Mouse (Mus musculus): Measurements from ENCODE around the gene Narf.

Gene Narf

DNA sequence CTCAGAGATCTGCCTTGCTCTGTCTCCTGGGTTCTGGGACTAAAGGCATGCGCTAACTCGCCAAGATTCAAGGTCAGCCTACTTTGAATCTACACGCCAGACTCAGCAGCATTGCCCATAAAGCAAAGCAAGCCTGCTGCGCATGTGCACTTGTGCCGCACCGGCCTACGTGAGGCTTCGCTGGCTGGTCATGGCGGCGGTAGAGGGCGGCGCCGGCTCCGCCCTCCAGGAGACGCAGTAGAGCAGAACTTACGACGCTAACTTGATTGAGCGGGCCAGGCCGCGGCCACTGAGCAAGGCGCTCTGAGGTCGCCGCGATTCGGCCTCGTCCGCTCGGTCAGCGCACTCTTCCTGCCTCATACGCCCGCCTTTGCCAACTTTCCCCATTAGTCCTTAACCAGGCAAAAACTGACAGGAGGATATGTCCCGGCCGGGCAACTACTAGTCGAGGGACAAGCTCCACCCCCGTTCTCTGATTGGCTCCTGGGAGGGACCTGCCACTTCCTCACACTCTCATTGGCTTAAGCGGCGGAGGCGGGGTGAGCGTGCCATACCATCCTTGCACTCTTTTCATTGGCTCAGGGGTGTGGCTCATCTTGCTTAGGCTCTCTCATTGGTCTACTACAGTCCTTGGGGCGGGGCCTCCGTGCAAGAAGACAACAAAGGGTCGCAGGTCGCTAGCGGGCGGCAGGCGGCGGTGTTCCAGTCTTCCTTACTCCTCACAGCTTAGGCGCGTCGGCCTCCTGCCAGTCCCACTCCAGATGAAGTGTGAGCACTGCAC, at the start of gene Narf:
TSS of gene Narf (plus strand) at position 690 of the 781 bp plus-strand sequence.
- peak; percentile 100 for DNase-seq (ENCODE audit: low read depth)

DNA sequence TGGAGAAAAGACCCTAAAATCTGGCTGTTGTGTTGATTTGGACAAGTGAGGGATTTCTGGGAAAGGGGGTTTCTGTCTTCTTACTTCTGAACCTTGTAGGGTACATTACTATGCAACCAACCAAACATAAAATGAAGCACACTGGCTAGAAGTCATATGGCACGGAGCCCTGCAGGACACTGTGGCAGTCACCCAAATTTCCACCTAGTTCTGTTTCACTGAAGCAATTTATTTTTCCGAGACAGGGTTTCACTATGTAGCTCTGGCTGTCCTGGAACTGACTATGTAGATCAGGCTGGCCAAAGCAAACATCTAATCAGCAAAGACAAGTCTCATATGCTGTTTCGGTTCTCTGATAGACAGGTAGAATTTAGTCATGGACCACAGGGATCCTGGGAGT, 47.4 kb upstream of the Narf start:
- no peak for DNase-seq (ENCODE audit: low read depth)

- DNase-seq (ENCODE audit: low read depth) = no peak
Observed at GRCm38 (mm10) chr11:121192742-121193141, 44.3 kb upstream of the Narf start.

DNA sequence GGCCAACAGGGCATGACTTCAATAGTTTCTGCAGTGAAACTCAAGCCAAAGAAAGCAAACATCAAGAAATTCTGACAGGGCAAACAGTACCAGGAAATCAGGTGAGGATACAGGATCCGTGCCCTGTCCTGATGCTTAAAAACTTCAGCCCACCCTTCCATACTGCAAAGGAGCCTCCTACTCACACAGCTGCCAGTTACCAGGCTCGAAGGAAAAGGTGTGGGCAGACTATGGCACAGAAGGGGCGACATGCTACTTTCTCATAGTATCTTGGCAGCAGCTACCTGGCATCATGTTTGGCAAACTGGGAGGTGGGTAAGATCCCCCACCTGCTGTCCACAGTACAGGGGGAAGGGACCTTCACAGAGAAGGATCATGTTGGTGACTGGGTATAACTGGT, 43.6 kb upstream of the Narf start:
- no peak for DNase-seq (ENCODE audit: low read depth)

- DNase-seq (ENCODE audit: low read depth) = no peak
Observed at GRCm38 (mm10) chr11:121198622-121199021, 38.4 kb upstream of the Narf start.

- no peak for DNase-seq (ENCODE audit: low read depth)
Observed at GRCm38 (mm10) chr11:121199851-121200250, 37.2 kb upstream of the Narf start.

DNA sequence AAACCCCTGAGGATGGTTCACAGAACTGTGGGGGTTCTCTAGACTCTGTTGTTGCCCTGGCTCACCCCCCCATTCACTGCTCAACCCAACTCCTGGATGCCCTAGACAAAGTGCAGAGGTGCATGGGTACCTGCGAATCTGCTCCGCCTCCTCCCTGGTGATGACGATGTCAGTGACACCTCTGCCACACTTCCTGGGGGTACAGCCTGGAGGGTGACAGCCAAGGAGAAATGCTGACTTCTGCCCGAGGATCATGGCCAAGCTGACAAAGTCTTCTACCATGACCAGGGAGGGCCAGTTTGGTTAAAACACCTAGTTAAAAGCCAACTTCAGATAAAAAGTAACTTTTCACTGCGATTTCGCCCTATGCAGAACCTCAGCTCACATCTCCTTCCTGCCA, 36.3 kb upstream of the Narf start:
- DNase-seq (ENCODE audit: low read depth) = no peak

- peak; percentile 16 for DNase-seq (ENCODE audit: low read depth)
Observed at GRCm38 (mm10) chr11:121201436-121202198, 35.4 kb upstream of the Narf start.

DNA sequence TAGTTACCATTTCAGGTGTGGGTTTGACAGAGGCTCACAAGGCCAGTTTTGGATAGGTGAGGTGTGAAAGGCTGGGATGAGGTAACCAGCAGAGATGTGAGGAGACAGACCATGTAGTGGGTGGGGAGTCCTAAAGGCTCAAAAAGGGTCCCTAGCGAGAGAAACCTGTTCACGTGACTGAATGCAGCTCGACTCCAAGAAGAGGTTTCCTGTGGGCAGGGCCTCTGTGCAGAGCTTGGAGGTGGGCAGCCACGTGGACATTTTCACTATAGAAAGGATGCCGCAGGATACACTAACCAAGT, 33.2 kb upstream of the Narf start:
- no peak for DNase-seq (ENCODE audit: low read depth)

- DNase-seq (ENCODE audit: low read depth) = peak; percentile 96
Observed at GRCm38 (mm10) chr11:121204161-121205006, 32.7 kb upstream of the Narf start, which contains the start of the genes Hexdc and Ogfod3. TSS of gene Hexdc (plus strand) at chr11:121204433. TSS of gene Ogfod3 (minus strand) at chr11:121204711.

DNA sequence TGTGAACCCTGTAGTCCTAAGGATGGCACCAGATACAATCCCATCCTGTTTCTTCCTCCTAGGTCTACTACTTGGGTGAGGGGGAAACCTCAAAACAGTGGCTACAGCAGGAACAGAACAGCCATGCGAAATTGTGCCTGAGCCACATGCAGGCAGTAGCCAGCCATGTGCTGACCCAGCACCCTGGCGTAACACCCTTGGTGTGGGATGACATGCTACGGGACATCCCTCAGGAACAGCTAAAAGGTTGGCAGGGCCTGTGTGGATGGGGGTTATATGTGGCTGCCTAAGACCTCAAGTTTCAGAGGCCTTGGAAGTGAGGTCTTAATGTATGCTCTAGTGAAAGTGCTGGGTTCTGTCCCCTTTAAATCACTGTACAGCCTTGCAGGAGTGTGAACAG, 20.2 kb upstream of the Narf start:
- DNase-seq (ENCODE audit: low read depth) = no peak

- no peak for DNase-seq (ENCODE audit: low read depth)
Observed at GRCm38 (mm10) chr11:121219776-121220175, 17.3 kb upstream of the Narf start.

- DNase-seq (ENCODE audit: low read depth) = no peak
Observed at GRCm38 (mm10) chr11:121220771-121221170, 16.3 kb upstream of the Narf start.

GRCm38 (mm10) chr11:121221321-121222010, 15.6 kb upstream of the Narf start:
- DNase-seq (ENCODE audit: low read depth) = no peak

- no peak for DNase-seq (ENCODE audit: low read depth)
Observed at GRCm38 (mm10) chr11:121228129-121229017, 8.7 kb upstream of the Narf start.

- DNase-seq (ENCODE audit: low read depth) = peak; percentile 73
Observed at GRCm38 (mm10) chr11:121229018-121229439, 8.0 kb upstream of the Narf start, which contains the start of gene Cybc1. TSS of gene Cybc1 (minus strand) at chr11:121229322.

- DNase-seq (ENCODE audit: low read depth) = no peak
Observed at GRCm38 (mm10) chr11:121231191-121231590, 5.9 kb upstream of the Narf start.

DNA sequence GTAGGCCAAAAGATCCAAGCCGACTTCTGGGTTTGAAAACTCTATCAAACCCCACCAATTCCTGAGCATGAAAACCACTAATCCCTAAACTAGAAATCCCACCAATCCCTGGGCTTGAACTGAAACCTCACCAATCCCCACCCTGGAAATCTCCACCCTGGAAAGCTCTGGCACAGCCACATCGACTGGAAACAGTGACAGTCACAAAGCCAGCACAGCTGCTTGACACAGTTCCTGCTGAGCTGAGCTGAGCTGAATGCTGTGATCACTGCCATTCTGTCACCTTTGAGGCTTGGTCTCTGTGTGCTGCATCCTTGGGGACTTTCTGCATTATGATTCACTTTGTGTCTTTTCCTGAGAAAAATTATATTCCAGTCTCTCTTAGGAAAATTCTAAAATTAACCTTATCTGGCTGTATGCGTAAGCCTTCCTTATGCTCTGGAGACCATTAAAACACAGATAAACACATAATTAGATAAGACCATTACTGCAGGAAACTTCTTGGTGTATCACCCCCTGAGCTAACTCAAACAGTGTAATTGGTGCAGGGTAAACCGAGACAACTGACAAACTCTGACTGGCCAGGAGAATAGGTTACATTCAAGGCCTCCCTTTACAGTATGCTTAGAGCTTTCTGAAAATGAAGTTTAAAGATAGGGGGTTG, 5.3 kb upstream of the Narf start:
- DNase-seq (ENCODE audit: low read depth) = peak; percentile 21

DNA sequence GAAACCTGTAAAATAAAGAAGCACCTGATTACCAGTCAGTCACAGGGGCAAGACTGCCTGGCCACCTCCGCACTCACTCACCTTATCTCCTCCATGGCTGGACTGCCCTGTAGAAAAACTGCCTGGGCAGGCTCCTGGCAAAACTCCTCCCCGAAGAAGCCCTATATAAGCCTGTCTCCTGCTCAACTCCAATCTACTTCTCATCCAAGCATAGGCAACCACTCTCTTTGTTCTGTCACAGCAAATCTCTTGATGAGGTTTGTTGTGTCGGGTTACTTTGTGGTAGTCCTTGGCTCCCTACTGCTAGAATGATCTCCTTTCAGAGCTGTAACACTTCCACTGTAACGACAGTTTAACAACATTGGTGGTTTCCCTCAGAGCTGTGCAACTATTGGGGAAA, 4.3 kb upstream of the Narf start:
- no peak for DNase-seq (ENCODE audit: low read depth)
